Mouse (Mus musculus): ENCODE measurements around the gene Bcl2l2. TPM values are rescaled to one million over a fixed set of nuclear protein-coding genes. Genes with fewer than 3 reads are reported as not detected.

The Bcl2l2 gene
- polyA plus RNA-seq, 2 experiments from 2014 or later = 1.3 to 2.7 TPM

- peak; percentile 97 for ATAC-seq
Observed at GRCm38 (mm10) chr14:54893651-54894181, 10.5 kb downstream of the Bcl2l2 start.

DNA sequence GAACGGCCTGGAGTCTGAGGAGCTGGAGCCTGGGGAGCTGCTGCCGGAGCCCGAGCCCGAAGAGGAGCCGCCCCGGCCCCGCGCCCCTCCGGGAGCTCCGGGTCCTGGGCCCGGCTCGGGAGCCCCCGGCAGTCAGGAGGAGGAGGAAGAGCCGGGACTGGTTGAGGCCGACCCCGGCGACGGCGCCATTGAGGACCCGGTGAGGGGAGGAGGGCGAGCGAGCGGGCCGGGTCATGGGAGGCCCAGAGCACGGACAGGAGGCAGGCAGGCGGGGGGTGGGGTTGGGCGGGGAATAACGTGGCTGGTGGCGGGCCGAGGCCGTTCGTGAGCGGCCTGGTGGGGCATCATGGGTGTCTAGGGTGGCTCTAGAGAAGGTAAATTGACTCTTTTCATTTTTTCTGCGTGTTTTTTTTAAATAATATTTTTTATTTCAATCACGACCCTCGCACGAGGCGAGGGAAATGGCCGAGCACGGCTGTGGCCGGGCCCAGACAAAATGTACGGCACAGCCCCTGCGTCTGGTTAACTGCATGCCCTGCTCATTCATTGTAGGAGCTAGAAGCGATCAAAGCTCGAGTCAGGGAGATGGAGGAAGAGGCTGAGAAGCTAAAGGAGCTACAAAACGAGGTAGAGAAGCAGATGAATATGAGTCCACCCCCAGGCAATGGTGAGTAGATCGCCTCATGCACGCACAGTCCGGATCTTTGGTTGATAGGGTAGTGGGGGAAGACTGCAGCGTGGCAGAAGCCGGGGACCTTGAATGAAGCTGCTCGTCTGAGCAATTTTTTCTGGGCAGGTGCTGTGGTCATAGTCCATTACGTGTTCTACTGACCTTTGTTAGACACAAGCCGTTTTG is 11.3 kb downstream of the Bcl2l2 start:
- ATAC-seq = no peak

DNA sequence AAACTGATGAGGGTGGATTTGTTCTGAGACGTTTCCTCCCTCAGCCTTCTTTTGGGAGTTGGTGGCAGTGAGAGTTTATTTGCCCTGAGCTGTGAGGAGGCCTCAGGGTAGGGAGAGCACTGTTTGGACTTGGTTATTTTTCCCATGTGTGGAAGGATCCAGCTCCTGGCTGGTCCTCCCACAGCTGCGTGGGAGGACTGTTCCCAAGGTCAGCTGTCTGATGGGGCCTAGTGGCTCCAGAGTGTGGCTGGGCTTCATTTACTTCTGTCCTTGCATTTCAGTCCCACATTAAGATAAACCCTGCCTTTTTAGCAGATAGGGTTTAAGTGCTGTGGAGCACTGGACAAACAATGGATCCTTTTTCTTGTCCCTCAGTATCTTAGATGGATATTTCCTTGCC is 14.3 kb downstream of the Bcl2l2 start:
- no peak for ATAC-seq

GRCm38 (mm10) chr14:54900383-54900782 is 17.2 kb downstream of the Bcl2l2 start:
- peak; percentile 85 for ATAC-seq

- ATAC-seq = no peak
Observed at GRCm38 (mm10) chr14:54903641-54904040, 20.5 kb downstream of the Bcl2l2 start.

DNA sequence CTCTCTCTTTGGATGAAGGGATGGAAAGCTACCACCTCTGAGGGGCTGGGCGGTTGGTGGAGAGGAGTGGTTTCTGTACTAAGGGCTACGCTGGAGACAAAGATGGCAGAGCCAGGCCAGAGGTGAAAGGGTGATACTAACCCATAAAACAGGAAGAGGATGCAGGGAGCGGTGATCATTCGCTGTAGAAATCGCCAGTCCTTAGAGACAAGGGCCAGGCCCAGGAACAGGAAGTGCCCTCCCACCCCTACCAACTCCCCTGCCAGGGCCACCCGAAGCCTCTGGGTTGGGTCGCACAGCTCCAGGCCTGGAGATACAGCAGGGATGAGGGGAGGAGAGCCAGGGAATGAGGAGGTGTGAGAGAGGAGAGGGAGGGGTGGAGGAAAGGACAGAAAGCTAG is 25.5 kb downstream of the Bcl2l2 start:
- ATAC-seq = no peak

GRCm38 (mm10) chr14:54912109-54912850 is 29.1 kb downstream of the Bcl2l2 start:
- ATAC-seq = no peak

DNA sequence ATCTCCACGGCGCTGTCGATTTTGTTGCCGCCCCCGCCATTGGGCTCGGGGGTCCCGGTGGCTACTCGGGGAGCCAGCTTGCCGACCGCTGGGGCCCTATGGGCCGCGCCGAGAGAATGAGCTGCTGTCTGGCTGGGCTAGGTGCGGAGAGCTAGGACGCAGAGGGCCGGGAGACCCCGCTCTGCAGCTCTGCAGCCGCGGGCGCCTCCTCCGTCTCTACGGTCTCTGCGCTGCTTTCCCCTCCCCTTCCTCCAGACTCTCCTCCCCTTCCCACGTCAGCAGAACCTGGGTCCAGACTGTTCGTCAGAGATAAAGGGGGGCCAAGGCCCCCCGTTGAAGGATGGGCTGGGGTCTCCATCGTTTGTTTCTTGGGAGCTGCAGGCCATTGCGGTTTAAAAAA is 29.7 kb downstream of the Bcl2l2 start, which contains the start of gene Slc22a17:
TSS of gene Slc22a17 (minus strand) at position 247 of the 400 bp plus-strand sequence.
- peak; percentile 89 for ATAC-seq

DNA sequence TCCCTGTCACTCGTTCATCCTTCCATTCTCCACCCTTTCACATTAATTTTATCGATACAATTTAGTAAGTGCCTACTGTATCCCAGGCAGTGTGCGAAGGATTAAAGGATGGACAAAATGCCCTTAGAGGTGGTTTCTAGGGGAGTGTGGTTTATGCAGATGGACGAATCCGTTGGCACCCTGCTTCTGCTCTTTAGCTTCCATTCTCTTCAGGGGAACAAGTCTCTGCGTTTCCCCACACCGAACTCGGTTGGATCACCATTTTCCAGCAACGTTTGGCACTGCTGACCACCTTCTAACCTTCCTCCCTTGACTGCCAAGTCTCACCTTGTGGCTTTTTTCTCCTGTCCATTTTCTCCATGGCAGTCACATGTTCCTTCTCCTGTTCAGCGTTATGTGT is 30.2 kb downstream of the Bcl2l2 start:
- peak; percentile 14 for ATAC-seq

- no peak for ATAC-seq
Observed at GRCm38 (mm10) chr14:54920076-54920685, 37.0 kb downstream of the Bcl2l2 start.

DNA sequence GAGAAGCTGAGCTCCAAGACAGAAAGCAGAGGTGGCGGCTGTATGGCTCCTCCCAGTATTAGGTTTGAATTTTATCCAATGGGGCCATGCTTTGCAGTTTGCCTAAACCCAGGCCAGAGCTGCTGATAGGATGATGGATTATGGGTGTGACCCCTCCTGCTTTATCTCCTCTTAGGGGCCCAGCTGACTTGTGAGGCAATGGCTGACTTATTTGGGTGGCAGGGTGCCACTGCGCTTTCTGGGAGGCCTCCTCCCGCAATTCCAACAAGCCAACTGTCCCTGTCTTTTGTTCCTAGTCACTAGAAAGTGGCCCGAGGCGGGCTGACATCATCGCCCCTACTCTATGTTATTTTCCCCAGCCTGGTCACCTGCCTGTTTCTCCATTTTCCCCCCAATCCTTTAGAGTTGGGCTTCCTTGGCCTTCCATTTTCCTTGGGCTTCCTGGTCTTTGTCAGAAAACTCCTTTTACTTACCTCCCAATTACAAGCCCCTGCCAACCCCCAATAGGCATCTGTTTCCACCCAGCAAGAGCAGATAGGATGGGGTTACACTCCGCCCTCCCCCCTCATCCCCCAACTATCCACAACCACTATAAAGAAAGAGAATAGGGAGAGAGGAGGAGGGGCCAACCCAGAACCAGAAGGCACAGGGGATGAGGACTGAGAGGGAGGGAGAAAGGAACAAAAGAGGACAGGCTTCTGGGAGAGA is 41.6 kb downstream of the Bcl2l2 start:
- ATAC-seq = no peak

DNA sequence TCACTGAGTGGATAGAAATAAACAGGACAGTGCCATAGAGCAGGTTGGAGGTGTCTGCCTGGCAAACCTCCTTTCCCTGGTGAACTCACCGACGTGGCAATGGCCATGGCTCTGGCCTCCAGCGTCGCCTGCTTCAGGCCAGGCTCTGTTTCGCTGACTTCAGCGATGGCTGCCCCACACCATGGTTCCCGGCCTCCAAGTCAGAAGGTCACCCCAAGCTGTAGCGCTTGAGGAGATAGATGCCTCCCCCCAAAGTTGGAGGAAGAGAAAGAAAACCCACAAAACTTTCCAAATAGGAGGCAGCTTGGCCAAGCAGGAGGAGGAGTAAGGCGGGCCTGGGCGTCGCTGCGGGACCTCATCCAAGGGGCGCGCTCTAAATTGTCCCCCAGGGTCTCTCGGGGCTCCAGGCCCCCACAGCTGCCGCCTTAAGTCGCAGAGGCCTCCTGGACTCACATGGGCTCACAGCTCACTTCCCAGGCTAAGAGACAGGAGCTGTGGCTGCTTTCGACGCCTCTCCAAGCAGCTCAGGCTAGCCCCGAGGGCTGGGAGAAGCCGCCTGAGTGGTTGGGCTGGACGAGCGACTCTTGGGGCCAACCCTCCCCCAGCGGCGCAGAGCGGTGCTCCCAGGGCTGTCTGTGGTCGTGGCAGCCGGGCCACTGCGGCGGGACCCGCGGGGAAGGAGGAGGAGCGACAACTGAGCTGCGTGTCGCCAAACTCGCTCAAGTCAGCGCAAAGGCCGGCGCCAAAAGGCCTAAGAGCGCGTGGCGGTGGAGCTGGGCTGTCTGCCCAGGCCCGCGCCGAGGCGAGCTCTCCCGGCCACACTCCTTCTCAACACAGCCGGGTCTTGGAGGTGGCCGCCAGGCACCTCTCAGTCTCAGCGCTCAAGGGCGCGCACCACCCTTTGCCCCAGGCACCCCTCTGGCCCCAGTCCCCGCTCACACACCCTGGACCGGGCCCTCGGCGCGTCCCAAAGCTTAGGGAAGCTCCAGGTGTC is 42.5 kb downstream of the Bcl2l2 start, which contains the start of gene Efs:
TSS of gene Efs (minus strand) at position 778 of the 994 bp plus-strand sequence.
- ATAC-seq = no peak

DNA sequence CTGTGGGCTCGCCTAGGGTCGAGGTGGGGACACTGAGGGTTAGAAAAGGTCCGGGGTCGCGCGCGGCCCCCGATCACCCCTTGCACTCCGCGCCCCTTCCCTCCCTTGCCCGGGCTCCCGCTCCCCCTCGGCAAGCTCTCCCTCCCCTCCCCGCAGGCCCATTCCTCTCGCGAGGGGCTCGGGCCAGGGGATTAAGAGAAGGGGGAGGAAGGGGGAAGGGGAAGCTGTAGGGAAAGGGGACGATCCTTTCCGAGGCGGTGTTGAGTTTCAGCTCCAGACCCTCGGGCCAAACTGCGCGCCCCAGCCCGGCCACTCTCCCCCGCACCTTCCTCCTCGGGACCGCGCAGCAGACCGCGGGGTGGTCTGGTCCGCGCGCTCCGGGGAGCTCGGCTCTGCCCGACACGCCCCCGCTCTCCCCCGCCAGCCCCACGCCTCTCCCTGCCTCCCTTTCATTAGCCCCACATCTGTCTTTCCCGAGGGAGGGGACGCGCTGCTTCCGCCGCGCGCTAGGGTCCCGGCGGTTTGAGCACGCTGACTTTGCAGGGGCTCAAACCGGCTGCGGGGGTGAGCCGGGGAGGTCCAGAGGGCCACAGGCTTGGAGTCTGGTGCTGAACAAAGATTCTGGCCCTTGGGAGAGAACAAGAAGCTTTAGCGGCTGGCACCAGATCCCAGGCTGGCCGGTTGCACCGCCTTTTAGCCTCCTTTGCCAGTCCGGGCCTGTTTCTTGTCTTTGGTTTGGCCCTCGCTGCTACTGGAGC is 43.4 kb downstream of the Bcl2l2 start:
- no peak for ATAC-seq

DNA sequence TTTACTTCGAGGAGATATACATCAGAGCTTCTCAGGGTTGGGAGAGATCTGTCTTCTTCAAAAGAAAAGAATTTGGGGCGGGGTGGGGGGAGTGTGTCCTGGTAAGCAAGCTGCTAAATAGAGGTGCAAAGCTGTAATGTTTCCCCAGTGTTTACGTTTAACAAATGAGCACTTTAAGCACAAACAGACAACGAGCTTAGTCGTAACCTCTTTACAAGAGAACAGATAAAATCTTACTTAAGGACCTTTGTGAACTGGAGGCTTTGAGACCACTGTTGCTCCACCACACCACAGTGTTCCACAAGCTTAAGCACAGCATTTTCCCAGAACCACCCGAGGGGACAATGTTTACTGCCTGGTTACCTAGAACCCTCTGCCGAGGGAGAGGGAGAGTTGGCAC is 44.1 kb downstream of the Bcl2l2 start:
- ATAC-seq = no peak

DNA sequence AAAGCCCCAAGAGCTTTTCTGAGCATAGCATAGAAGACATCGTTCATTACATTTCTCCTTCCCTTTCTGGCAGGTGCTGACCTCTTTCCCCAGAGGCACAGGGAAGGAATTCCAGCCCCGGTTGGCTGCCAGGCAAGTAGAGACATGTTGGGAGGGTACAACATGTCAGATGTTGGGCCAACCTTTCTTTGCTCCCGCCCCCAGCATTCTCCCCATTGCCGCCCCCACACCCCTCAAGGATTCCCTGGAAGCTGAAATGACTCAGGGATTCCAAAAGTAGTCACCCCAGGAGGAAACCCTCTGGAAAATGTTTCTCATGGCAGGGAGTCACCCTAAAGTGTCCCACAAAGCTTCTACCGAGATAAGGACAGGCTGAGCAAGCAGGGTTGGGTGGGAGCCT is 46.6 kb downstream of the Bcl2l2 start:
- ATAC-seq = no peak

- no peak for ATAC-seq
Observed at GRCm38 (mm10) chr14:54930431-54930830, 47.3 kb downstream of the Bcl2l2 start.

GRCm38 (mm10) chr14:54932645-54933150 is 49.5 kb downstream of the Bcl2l2 start, which contains the start of gene Il25:
Gene Il25 (plus strand): TSS chr14:54932695.
- ATAC-seq = no peak

GRCm38 (mm10) chr14:54935904-54936830 is 53.0 kb downstream of the Bcl2l2 start, which contains the start of gene Cmtm5:
Gene Cmtm5 (plus strand): TSS chr14:54936261.
- ATAC-seq = no peak

- ATAC-seq = no peak
Observed at GRCm38 (mm10) chr14:54936831-54937160, 53.6 kb downstream of the Bcl2l2 start.

Measured in CD4-positive, CD25-positive, alpha-beta regulatory T cell, adult 4 months (primary cell).